Mouse (Mus musculus) kidney, postnatal 0 days (tissue): ENCODE measurements around the gene Gprc5c. TPM values are rescaled to one million over a fixed set of nuclear protein-coding genes. Genes with fewer than 3 reads are reported as not detected.

Experiments
- ATAC-seq: fragments of 200-750 bp; cut with Nextera tagmentation; replicated peaks from 2 replicates; pipeline ENCODE4 v1.8.0; 2017; ENCODE audit warnings: low read depth, moderate number of reproducible peaks, moderate TSS enrichment, moderate library complexity; ENCODE audit not compliant: low FRiP score
- DNase-seq: peaks from one replicate; pipeline ENCODE4 v3.0.0-alpha.2; 2016; ENCODE audit warnings: low spot score
- H3K27ac ChIP-seq: fragments of 300-500 bp; sonication (generic); 2 replicates; pipeline ENCODE4 v1.5.1; 2014; ENCODE audit warnings: mild to moderate bottlenecking
- H3K27me3 ChIP-seq: fragments of 300-500 bp; sonication (generic); 2 replicates; pipeline ENCODE4 v1.6.1; 2014; ENCODE audit warnings: low read length, mixed read lengths; ENCODE audit not compliant: insufficient read depth
- H3K36me3 ChIP-seq: fragments of 300-500 bp; sonication (generic); 2 replicates; pipeline ENCODE4 v1.6.1; 2014; ENCODE audit warnings: low read length, mixed read lengths; ENCODE audit not compliant: insufficient read depth
- H3K4me1 ChIP-seq: fragments of 300-500 bp; sonication (generic); replicated peaks from 2 replicates; pipeline ENCODE4 v1.6.1; 2014; ENCODE audit warnings: antibody characterized with exemption, low read length, mixed read lengths; ENCODE audit not compliant: insufficient read depth
- H3K4me2 ChIP-seq: fragments of 300-500 bp; sonication (generic); 2 replicates; pipeline ENCODE4 v1.6.1; 2014; ENCODE audit warnings: mild to moderate bottlenecking, low read length, moderate library complexity, mixed read lengths
- H3K4me3 ChIP-seq: fragments of 300-500 bp; sonication (generic); replicated peaks from 2 replicates; pipeline ENCODE4 v1.5.1; 2014; ENCODE audit warnings: low read depth, low read length
- H3K9ac ChIP-seq: fragments of 300-500 bp; sonication (generic); 2 replicates; pipeline ENCODE4 v1.6.1; 2014; ENCODE audit warnings: low read depth, low read length
- H3K9me3 ChIP-seq: fragments of 300-500 bp; sonication (generic); replicated peaks from 2 replicates; pipeline ENCODE4 v1.6.1; 2016; ENCODE audit warnings: low read length, inconsistent platforms, mixed read lengths
- CTCF ChIP-seq: IDR thresholded peaks from 2 replicates; pipeline ENCODE4 v1.5.1; 2016; ENCODE audit warnings: antibody characterized with exemption, low read depth, mild to moderate bottlenecking, moderate library complexity
- WGBS: fragments of 180-500 bp; shearing (Covaris S2); extraction: QIAGEN DNeasy Blood & Tissue Kit; methylation state at CpG from one replicate; pipeline ENCODE4 v1.1.7; 2014; 5-methylcytosine and 5-hydroxymethylcytosine counted together
- polyA plus RNA-seq: library from polyadenylated mRNA; unstranded; fragments of >200 nt; fragmentation: Nextera tagmentation; extraction: Ambion mirVana; gene quantifications from 2 replicates; pipeline ENCODE4 v1.2.1, GENCODE M21; 2015

The Gprc5c gene
- polyA plus RNA-seq, 1 experiment from 2014 or later: 118 TPM

DNA sequence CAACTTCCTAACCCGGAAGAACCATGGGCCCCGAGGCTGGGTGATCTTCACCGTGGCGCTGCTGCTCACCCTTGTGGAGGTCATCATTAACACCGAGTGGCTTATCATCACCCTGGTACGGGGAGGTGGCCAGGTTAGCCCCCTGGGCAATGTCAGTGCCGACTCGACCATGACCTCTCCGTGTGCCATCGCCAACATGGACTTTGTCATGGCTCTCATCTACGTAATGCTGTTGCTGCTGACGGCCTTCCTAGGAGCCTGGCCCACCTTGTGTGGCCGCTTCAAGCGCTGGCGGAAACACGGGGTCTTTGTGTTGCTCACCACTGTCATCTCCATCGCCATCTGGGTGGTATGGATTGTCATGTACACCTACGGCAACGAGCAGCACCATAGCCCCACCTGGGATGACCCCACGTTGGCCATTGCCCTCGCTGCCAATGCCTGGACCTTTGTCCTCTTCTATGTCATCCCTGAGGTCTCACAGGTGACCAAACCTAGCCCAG lies 13.0 kb downstream of the Gprc5c start:
- peaks cover 28% of the 10 kb centered on the region for H3K4me1 ChIP-seq
- no peaks in the 10 kb centered on the region for H3K27me3 ChIP-seq
- no peak overlapping the region for H3K4me3 ChIP-seq
- H3K4me2 ChIP-seq: no peak overlapping the region
- DNase-seq (no peak), ATAC-seq (no peak)
- H3K9ac ChIP-seq: no peak overlapping the region
- H3K27ac ChIP-seq: no peak overlapping the region
- no peaks in the 10 kb centered on the region for H3K9me3 ChIP-seq
- TF ChIP-seq CTCF: no peak
- H3K36me3 ChIP-seq: peaks cover 15% of the 10 kb centered on the region
- WGBS: 91% methylated on average over 21 of the region's 21 CpGs

DNA sequence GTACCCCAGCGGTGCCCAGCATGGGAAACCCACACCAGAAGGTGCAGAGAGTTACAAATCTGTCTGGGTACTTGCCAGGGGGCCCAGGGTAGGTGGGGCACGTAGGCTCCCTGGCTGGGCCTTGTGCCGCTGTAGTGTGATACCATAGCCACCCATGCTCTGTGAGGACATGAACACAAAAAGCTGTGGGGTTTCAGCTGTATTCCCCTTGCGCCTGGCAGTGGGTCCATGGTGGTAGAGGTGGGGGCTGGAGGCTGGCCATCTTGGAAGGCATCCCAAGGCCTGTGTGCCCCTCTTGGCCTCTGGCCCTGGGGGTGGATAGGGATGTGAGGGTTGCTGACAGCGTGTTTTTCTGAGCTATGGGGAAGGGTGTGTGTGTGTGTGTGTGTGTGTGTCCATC lies 15.0 kb downstream of the Gprc5c start:
- Histone ChIP-seq H3K27ac (peak overlapping the region; percentile 80), H3K4me3 (no peak overlapping the region), H3K4me1 (peaks cover 28% of the 10 kb centered on the region), H3K9ac (no peak overlapping the region), H3K36me3 (peaks cover 29% of the 10 kb centered on the region), H3K9me3 (no peaks in the 10 kb centered on the region), H3K4me2 (no peak overlapping the region), H3K27me3 (no peaks in the 10 kb centered on the region)
- no peak for TF ChIP-seq CTCF
- ATAC-seq (no peak), DNase-seq (no peak)
- 52% methylated on average over 5 of the region's 5 CpGs for WGBS

DNA sequence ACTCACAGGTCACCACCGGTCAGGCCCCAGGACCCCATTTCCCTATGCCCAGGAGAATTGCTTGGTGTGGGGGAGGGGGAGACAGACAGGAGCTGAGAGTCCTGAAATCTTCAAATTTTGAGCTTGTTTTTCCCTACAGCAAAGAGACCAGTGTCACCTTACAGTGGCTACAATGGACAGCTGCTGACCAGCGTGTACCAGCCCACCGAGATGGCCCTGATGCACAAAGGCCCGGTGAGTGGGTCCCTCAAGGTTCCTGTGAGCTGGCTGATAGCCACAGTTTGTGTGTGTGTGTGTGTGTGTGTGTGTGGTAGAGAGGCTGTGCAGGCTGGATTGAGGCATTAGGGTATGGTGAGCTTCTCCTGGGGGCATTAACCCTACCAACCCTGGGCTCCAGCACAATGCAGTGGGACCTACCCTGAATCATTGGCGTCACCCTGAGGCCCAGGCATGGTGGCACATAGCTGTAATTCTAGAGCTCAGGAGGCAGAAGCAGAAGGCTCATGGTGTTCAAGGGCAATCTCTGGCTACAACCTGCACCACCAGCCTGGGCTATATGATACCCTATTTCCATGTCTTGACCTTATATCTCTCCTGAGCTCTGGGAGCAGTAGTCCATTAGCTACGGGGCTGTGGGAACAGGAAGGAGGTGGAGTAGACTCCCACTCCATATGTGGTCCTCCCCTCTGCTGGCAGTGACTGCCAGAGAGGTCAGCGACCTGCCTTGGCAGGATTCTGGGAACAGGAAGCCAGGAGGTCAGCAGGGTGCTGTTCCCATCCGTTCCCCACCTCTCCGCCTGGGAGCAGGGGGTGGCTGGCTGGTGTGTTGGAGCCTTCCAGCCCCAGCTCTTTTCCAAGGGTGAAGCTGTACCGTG lies 15.8 kb downstream of the Gprc5c start:
- no peak overlapping the region for H3K4me3 ChIP-seq
- H3K4me2 ChIP-seq: peak overlapping the region; percentile 13; the same call in 1 of the 2 replicates
- ATAC-seq: peak; percentile 40
- no peak for TF ChIP-seq CTCF
- H3K36me3 ChIP-seq: peaks cover 34% of the 10 kb centered on the region
- 11% methylated on average over 10 of the region's 10 CpGs for WGBS
- peak overlapping the region; percentile 43; the same call in 1 of the 2 replicates for H3K9ac ChIP-seq
- peak overlapping the region; percentile 80 for H3K27ac ChIP-seq
- H3K4me1 ChIP-seq: peaks cover 28% of the 10 kb centered on the region
- H3K9me3 ChIP-seq: no peaks in the 10 kb centered on the region
- DNase-seq: peak; percentile 69
- no peaks in the 10 kb centered on the region for H3K27me3 ChIP-seq

DNA sequence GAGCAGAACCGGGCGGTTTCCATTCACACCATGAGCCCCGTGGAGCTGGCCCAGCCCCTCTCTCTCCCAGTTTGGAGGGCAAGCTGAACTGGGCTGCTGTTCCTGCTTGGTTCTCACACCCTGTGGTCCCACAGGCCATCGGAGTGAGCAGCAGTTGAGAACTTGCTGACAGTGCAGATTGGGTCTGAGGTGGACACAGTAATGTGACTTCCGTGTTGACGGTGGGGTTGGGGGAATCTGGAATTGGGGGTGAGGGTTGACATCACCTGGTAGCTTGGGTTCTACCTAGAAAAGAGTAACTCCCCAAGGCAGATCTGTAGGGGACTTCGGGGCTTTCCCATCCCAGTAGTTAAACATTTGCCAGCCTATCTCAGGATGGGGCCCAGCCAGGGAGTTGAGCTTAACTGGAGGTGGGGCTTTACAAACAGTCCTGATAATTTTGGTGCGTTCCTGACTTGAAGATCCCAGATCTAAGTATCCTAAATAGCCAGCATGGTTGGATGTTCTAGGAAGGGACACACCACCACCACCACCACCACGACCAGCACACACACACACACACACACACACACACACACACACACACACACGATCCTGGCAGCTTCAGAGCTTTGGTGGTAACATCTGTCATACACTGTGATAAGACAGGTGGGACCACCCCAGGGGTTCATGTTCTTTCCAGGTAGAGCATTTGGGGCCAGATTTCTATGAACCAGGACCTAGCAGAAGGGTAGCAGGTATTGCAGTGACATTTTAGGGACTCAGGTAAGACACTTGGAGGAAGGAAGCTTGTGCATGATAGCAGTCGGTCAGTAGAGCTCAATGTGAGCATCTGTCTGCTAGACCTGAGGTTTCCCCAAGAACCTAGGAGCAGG lies 16.6 kb downstream of the Gprc5c start:
- Histone ChIP-seq H3K9me3 (no peaks in the 10 kb centered on the region), H3K27ac (peak overlapping the region; percentile 80), H3K4me3 (no peak overlapping the region), H3K9ac (peak overlapping the region; percentile 43; the same call in 1 of the 2 replicates), H3K4me2 (peak overlapping the region; percentile 13; the same call in 1 of the 2 replicates), H3K27me3 (no peaks in the 10 kb centered on the region), H3K4me1 (peaks cover 30% of the 10 kb centered on the region), H3K36me3 (peaks cover 35% of the 10 kb centered on the region)
- no peak for DNase-seq
- WGBS: 32% methylated on average over 11 of the region's 11 CpGs
- ATAC-seq: peak; percentile 4; the same call in 1 of the 2 replicates
- TF ChIP-seq CTCF: no peak

DNA sequence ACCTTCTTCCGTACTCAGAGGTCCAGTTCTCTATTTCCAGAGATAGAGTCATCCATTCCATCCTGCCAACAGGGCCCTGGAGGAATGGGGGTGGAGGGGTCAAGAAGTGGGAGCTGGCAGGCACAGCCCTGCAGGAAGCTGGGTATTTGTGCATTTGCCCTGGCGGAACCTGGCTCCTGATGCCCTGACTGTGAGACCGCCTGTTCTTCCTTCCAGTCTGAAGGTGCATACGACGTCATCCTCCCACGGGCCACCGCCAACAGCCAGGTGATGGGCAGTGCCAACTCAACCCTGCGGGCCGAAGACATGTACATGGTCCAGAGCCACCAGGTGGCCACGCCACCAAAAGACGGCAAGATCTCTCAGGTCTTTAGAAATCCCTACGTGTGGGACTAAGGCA lies 17.3 kb downstream of the Gprc5c start:
- H3K27ac ChIP-seq: peak overlapping the region; percentile 80; the same call in 1 of the 2 replicates
- no peaks in the 10 kb centered on the region for H3K27me3 ChIP-seq
- WGBS: 82% methylated on average over 12 of the region's 12 CpGs
- peaks cover 35% of the 10 kb centered on the region for H3K36me3 ChIP-seq
- H3K9ac ChIP-seq: no peak overlapping the region
- H3K4me1 ChIP-seq: peaks cover 37% of the 10 kb centered on the region
- no peaks in the 10 kb centered on the region for H3K9me3 ChIP-seq
- DNase-seq (no peak), ATAC-seq (no peak)
- no peak overlapping the region for H3K4me2 ChIP-seq
- peak; percentile 21; the same call in 1 of the 2 replicates for TF ChIP-seq CTCF
- H3K4me3 ChIP-seq: no peak overlapping the region

DNA sequence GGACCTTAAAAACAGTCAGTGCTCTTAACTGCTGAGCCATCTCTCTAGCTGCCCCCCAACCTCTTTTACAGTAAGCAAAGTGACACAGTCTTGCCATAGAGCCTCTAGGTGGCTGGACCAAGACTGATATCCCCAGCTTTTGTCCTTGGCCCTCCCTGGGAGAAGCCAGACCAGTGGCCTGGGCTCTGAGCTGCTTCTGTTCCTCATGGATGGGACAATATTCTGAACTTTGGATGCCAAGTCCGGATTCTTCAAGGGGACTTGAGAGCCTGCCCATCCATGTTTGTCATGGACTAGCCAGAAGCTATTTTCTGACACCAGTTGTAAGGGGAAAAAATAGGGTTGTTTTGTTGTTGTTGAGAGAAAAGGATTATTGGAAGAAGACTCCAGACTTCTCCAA lies 18.8 kb downstream of the Gprc5c start:
- WGBS: 89% methylated on average over 1 of the region's 1 CpGs
- TF ChIP-seq CTCF: no peak
- H3K4me1 ChIP-seq: peaks cover 51% of the 10 kb centered on the region
- ATAC-seq (no peak), DNase-seq (no peak)
- no peak overlapping the region for H3K4me2 ChIP-seq
- no peaks in the 10 kb centered on the region for H3K27me3 ChIP-seq
- H3K36me3 ChIP-seq: peaks cover 28% of the 10 kb centered on the region; the same call in 1 of the 2 replicates
- no peak overlapping the region for H3K4me3 ChIP-seq
- H3K27ac ChIP-seq: peak overlapping the region; percentile 11; the same call in 1 of the 2 replicates
- no peak overlapping the region for H3K9ac ChIP-seq
- no peaks in the 10 kb centered on the region for H3K9me3 ChIP-seq
